Mouse (Mus musculus): Measurements from ENCODE around the gene Irf9.

The Irf9 gene

DNA sequence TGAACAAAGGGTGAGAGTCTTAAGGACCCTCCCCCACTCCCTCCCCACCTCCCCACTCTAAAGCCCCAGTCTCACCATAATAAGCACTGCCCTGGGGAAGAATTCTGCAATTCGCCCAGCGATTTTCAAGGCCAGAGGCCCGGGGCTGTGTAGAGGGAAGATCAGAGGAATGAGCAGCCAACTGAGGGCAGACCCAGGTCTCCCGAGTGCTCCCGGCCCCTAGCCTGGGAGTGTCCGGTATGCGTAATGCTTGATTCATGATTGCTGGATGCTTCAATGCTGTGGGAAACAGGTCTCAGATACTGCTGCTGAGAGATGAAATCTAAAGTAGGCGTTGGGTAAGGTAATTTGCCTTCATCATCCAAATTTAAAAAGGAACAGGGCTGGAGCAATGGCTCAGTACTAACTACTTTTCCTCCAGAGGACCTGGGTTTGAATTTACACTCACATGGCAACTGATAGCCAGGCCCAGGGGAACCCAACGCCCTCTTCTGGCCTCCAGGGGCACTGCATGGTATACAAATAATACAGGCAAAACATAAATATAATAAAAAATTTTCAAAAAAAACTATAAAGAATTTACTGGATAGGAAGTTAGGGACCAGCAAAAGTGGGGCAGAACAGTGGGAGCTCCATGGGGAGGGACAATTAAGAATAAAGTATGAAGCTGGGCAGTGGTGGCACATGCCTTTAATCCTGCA, 21.2 kb upstream of the Irf9 start:
- peak in 1 of 2 experiments; percentile 30 for DNase-seq

GRCm38 (mm10) chr14:55584303-55584701, 19.1 kb upstream of the Irf9 start:
- no peak for DNase-seq

DNA sequence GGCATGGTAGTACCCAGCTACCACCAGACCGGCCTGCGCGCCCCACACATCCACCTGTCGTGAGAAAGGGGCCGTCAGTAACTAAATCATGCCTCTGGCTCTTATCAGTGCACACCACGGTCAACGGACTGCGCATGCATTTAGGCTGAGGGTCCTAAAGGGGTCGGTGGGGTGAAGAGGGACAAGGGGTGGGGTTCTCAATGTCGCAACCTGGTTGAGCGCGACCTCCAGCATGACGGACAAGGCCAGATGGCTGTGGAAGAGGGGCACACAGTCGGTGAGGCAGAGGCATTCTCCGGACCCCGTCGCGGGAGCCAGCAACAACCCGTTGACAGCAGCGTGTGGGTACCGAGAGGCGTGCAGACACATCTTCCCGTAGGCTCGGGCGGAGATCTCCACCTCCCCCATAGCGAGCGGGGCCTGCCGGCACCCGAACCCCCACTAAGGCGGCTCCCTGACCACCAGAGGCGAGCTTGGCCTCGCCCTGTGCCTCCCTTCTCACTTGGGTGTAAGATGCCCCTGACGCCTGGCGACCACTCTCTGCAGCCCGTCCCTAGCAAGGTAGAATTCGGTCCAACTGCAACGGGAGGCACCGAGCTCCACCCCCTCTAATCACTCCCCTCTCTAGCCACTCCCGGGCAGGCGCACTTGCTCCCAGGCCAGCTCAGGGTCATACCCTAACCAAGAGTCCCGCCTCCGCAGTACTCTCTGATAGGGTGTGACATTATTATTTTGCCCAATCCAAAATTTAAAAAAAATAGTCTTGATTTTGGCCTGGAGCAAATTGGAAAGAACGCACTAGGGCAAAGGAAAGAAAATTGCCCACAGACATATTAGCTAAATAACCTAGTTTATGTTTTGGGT, 18.4 kb upstream of the Irf9 start, which contains the start of gene Emc9:
Emc9 (minus strand) TSS at position 601 of the 864 bp plus-strand sequence.
- DNase-seq: peak; percentile 80 to 92

GRCm38 (mm10) chr14:55585566-55585960, 17.8 kb upstream of the Irf9 start:
- DNase-seq: peak; percentile 18 to 31

GRCm38 (mm10) chr14:55586149-55586548, 17.2 kb upstream of the Irf9 start:
- DNase-seq: no peak

GRCm38 (mm10) chr14:55589271-55589670, 14.1 kb upstream of the Irf9 start:
- DNase-seq: no peak

DNA sequence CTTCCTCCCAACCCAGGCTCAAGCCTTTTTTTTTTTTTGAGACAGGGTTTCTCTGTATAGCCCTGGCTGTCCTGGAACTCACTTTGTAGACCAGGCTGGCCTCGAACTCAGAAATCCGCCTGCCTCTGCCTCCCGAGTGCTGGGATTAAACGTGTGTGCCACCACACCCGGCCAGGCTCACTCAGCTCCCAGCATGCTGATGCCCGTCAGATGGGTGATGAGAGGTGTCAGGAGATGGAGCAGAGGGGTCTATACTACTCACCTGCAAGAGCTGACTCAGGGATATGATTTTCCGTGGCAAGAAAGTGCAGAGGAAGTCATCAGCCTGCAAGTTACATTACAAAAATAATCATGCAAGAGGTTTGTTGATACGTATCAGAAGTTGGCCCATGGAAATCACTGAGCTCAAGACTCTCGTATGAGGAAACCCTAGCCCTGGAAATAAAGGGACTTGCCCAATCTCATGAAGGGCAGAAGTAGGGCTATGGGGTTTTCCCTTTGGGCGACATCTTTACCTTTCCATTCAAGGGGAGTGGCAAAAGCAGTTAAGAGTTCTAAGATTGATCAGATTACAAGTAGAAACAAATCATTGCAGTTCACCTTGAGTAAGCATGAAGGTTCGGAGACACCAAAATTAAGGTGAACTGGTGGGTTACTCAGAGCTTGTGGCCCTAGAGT, 13.5 kb upstream of the Irf9 start:
- no peak for DNase-seq

DNA sequence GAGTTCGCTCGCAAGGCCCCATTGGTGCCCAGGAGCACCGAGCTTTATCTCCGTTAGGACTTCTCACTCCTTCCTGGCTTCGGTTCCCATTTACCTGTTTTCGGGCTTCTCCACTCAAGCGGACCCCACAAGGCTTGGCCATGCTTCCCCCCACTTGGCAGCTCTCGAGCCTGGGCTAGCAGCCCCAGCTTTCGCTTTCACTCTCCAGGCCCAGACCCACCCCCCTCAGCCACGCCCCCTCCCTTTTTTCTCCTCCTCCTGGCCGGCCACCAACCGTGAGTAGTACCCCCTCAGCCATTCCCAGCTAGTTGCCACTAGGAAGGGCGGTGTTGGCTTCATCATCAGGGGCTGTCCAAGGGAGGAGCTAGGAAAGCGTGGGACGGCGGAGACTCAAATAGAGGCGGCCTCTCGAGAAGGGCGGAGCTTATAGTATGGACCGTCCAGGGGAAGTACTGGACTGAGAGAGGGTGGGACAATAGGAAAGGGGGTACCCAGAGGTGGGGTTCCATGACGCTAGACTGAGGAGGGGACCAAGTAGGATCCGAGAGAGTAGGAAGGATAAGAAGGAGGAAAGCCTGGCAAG, 12.5 kb upstream of the Irf9 start, which contains the start of gene Psme2:
Psme2 (minus strand) TSS at position 366 of the 583 bp plus-strand sequence.
- peak; percentile 74 to 85 for DNase-seq

- peak; percentile 92 to 97 for DNase-seq
Observed at GRCm38 (mm10) chr14:55591331-55591891, 12.0 kb upstream of the Irf9 start, which contains the start of gene Rnf31. TSS of gene Rnf31 (plus strand) at chr14:55591708.

DNA sequence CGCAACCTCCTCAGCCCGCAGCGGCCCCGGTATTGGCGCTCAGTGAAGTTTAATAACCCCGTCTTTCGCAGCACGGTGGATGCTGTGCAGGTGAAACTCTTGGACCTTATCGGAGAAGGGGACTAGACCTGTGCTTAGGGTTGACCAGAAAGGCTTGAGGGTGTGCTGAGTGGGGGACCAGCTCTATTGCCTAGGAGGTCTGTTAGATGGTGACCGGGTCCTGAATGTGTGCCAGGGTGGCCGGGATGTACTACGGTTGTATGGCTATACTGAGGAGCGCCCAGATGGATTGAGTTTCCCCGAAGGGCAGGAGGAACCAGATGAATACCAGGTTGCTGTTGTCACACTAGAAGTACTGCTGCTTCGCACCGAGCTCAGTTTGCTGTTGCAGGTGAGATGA, 11.1 kb upstream of the Irf9 start:
- peak; percentile 27 to 44 for DNase-seq

DNA sequence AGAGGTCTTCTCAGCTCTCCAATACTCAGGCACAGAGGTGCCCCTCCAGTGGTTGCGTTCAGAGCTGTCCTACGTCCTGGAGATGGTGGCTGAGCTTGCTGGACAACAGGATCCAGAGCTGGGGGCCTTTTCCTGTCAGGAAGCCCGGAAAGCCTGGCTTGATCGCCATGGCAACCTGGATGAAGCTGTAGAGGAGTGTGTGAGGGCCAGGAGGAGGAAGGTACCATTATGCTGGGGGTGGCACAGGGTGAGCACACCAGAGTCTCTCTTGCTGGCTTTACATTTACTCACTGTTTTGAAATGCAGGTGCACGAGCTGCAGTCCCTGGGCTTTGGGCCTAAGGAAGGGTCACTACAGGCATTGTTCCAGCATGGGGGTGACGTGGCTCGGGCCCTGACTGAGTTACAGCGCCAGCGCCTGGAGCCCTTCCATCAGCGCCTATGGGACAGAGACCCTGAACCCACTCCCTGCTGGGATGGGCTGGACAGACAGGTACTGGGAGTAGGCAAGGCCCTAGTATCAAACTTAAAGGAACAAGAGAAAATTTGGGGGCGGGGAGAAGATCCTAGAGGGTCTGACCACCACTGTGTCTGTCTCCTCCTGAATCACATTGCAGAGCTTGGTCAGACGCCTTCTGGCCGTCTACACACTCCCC, 7.2 kb upstream of the Irf9 start:
- no peak for DNase-seq

DNA sequence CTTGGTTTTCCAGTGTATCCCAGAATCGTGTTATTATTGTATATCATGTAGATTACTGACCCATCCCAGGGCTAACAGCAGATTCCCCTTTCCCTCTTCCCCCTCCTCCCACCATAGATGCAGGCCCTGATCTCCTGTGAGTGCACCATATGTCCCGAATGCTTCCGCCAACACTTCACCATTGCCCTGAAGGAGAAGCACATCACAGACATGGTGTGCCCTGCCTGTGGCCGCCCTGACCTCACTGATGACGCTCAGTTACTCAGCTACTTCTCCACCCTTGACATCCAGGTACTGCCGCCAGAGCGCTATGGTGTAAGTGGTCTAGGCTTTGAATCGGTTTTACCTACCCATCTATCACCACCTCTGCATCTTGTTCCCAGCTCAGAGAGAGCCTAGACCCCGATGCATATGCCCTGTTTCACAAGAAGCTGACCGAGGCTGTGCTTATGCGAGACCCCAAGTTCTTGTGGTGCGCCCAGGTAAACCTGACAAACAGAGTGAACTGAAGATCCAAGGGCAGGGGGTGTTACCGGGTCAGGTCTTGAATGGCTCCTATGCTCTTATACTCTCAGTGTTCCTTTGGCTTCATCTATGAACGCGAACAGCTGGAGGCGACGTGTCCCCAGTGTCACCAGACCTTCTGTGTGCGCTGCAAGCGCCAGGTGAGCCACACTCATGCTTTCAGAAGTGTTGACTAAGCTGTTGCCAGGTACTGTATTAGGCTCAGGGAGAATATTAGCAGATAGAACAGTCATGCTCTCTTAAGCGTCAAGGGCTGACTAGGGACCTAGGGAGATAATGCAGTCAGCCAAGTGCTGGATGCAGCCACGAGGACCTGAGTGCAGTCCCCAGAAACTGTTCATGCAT, 4.6 kb upstream of the Irf9 start:
- DNase-seq: no peak

GRCm38 (mm10) chr14:55603633-55604576, 534 bp downstream of the Irf9 start:
- peak; percentile 81 to 91 for DNase-seq

GRCm38 (mm10) chr14:55604823-55605222, 1.5 kb downstream of the Irf9 start:
- no peak for DNase-seq

GRCm38 (mm10) chr14:55605743-55606459, 2.5 kb downstream of the Irf9 start:
- DNase-seq: no peak

GRCm38 (mm10) chr14:55608339-55608738, 5.0 kb downstream of the Irf9 start:
- DNase-seq: no peak

DNA sequence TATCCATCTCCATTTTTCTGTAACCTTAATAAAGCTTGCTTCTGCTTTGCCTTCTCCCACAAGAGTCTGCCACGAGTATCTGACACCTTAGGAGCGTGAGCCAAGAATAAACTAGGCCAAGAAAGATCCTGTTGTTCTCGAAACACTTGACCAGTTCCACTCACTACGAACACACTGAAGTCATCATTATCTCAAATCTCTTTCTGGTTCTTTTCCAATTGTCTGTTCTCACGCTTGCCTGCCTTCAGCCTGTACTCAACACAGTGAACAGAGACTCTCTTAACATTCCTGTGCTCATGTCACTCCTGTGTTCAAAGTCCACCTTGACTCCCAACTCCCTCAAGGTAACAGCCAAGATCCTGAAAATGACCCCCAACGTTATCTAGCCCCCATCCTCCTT, 10.0 kb downstream of the Irf9 start:
- DNase-seq: no peak

DNA sequence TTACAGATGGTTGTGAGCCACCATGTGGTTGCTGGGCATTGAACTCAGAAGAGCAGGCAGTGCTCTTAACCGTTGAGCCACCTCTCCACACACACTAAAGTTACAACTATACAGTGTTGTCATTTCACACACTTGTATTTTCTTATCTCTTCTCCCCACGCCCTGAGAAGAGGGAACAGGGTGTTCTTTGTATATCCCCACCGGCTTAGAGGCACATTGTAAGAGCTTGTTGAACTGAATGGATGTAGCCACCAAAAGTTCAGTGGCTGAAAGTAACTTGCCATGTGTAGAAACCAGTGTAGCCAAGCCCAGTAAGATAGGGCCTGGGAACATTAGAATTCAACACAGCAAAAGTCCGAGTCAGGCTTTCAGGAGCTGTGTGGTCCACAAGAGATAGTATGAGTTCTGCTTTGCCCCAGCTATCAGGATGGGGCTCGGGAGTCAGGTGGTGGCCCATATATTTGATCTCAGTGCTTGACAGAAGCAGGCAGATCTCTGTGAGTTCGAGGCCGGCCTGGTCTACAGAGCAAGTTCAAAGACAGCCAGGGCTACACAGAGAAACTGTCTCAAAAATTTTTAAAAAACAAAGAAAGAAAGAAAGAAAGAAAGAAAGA, 11.3 kb downstream of the Irf9 start:
- no peak for DNase-seq

DNA sequence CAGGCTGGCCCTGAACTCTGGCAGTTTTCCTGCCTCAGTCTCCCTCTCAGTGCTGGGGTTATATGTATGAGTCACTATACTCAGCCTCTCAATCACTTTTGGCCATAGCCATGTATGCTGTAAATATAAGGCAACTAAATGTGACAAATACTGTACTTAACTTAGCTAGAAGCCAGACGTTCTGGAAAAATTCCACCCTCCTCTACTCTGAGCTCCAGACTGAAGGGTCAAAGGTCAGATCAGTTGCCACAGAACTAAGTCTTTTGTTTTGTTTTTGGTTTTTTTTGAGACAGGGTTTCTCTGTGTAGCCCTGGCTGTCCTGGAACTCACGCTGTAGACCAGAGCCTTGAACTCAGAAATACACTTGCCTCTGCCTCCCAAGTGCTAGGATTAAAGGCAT, 12.5 kb downstream of the Irf9 start:
- DNase-seq: no peak

Data from cerebellum, adult 18-20 months (tissue).